Mouse (Mus musculus): ENCODE measurements at regions not wholly inside any gene's neighbourhood (a gene's known extent, or its start where the extent isn't known, plus 50 kb on each side); places are given as distances from the start of the nearest gene placed in this dataset.

GRCm38 (mm10) chr8:41921106-41921505, 504.2 kb upstream of the Frg1 start:
- Histone ChIP-seq H3K4me2 (ENCODE audit: low read depth, low read length) (no peak overlapping the region), H3K27ac (no peak overlapping the region), H3K4me1 (ENCODE audit: insufficient read depth, low read length) (no peaks in the 10 kb centered on the region), H3K27me3 (ENCODE audit: insufficient read depth, low read length) (no peaks in the 10 kb centered on the region), H3K9ac (replicated peaks; ENCODE audit: low read length) (no peak overlapping the region), H3K36me3 (ENCODE audit: insufficient read depth, low read length) (no peaks in the 10 kb centered on the region), H3K4me3 (ENCODE audit: low read length) (no peak overlapping the region), H3K9me3 (ENCODE audit: low read length) (no peaks in the 10 kb centered on the region)
- WGBS: 64% methylated on average over 7 of the region's 7 CpGs
- DNase-seq (ENCODE audit: low spot score): no peak
- no peak for TF ChIP-seq CTCF (IDR thresholded peaks at IDR 0.05; ENCODE audit: low read depth)
- no peak for ATAC-seq

GRCm38 (mm10) chr8:41920536-41920935, 503.7 kb upstream of the Frg1 start:
- Histone ChIP-seq H3K27ac (no peak overlapping the region), H3K4me1 (ENCODE audit: insufficient read depth, low read length) (no peaks in the 10 kb centered on the region), H3K9me3 (ENCODE audit: low read length) (no peaks in the 10 kb centered on the region), H3K27me3 (ENCODE audit: insufficient read depth, low read length) (no peaks in the 10 kb centered on the region), H3K9ac (replicated peaks; ENCODE audit: low read length) (no peak overlapping the region), H3K36me3 (ENCODE audit: insufficient read depth, low read length) (no peaks in the 10 kb centered on the region), H3K4me2 (ENCODE audit: low read depth, low read length) (no peak overlapping the region), H3K4me3 (ENCODE audit: low read length) (no peak overlapping the region)
- no peak for TF ChIP-seq CTCF (IDR thresholded peaks at IDR 0.05; ENCODE audit: low read depth)
- no peak for DNase-seq (ENCODE audit: low spot score)
- ATAC-seq: no peak
- 87% methylated on average over 3 of the region's 3 CpGs for WGBS

- WGBS: 19% methylated on average over 2 of the region's 2 CpGs
- Histone ChIP-seq H3K27me3 (ENCODE audit: insufficient read depth, low read length) (no peaks in the 10 kb centered on the region), H3K4me2 (ENCODE audit: low read depth, low read length) (no peak overlapping the region), H3K9ac (replicated peaks; ENCODE audit: low read length) (no peak overlapping the region), H3K36me3 (ENCODE audit: insufficient read depth, low read length) (no peaks in the 10 kb centered on the region), H3K27ac (no peak overlapping the region), H3K4me3 (ENCODE audit: low read length) (no peak overlapping the region), H3K9me3 (ENCODE audit: low read length) (no peaks in the 10 kb centered on the region), H3K4me1 (ENCODE audit: insufficient read depth, low read length) (no peaks in the 10 kb centered on the region)
- DNase-seq (ENCODE audit: low spot score): peak; percentile 4
- ATAC-seq: no peak
- TF ChIP-seq CTCF (IDR thresholded peaks at IDR 0.05; ENCODE audit: low read depth): no peak
Observed at GRCm38 (mm10) chr8:41878029-41878748, 461.3 kb upstream of the Frg1 start.

GRCm38 (mm10) chr8:41869681-41870356, 452.9 kb upstream of the Frg1 start:
- Histone ChIP-seq H3K4me1 (ENCODE audit: insufficient read depth, low read length) (no peaks in the 10 kb centered on the region), H3K36me3 (ENCODE audit: insufficient read depth, low read length) (no peaks in the 10 kb centered on the region), H3K4me3 (ENCODE audit: low read length) (no peak overlapping the region), H3K27me3 (ENCODE audit: insufficient read depth, low read length) (no peaks in the 10 kb centered on the region), H3K4me2 (ENCODE audit: low read depth, low read length) (no peak overlapping the region), H3K27ac (no peak overlapping the region), H3K9me3 (ENCODE audit: low read length) (no peaks in the 10 kb centered on the region), H3K9ac (replicated peaks; ENCODE audit: low read length) (no peak overlapping the region)
- DNase-seq (ENCODE audit: low spot score) (peak; percentile 17), ATAC-seq (no peak)
- TF ChIP-seq CTCF (IDR thresholded peaks at IDR 0.05; ENCODE audit: low read depth): no peak
- 41% methylated on average over 3 of the region's 3 CpGs for WGBS

GRCm38 (mm10) chr8:41860918-41861317, 444.0 kb upstream of the Frg1 start:
- Histone ChIP-seq H3K27ac (no peak overlapping the region), H3K27me3 (ENCODE audit: insufficient read depth, low read length) (no peaks in the 10 kb centered on the region), H3K4me1 (ENCODE audit: insufficient read depth, low read length) (no peaks in the 10 kb centered on the region), H3K4me2 (ENCODE audit: low read depth, low read length) (no peak overlapping the region), H3K9ac (replicated peaks; ENCODE audit: low read length) (no peak overlapping the region), H3K9me3 (ENCODE audit: low read length) (no peaks in the 10 kb centered on the region), H3K36me3 (ENCODE audit: insufficient read depth, low read length) (no peaks in the 10 kb centered on the region), H3K4me3 (ENCODE audit: low read length) (no peak overlapping the region)
- ATAC-seq (peak; percentile 56; the same call in 1 of the 2 replicates), DNase-seq (ENCODE audit: low spot score) (peak; percentile 47)
- no peak for TF ChIP-seq CTCF (IDR thresholded peaks at IDR 0.05; ENCODE audit: low read depth)
- WGBS: 46% methylated on average over 7 of the region's 7 CpGs

- no peak for ATAC-seq
Observed at GRCm38 (mm10) chr8:41831713-41832112, 414.8 kb upstream of the Frg1 start.

GRCm38 (mm10) chr8:41830407-41830806, 413.5 kb upstream of the Frg1 start:
- Histone ChIP-seq H3K27me3 (ENCODE audit: insufficient read depth, low read length) (no peaks in the 10 kb centered on the region), H3K27ac (no peak overlapping the region), H3K36me3 (ENCODE audit: insufficient read depth, low read length) (no peaks in the 10 kb centered on the region), H3K9ac (replicated peaks; ENCODE audit: low read length) (no peak overlapping the region), H3K9me3 (ENCODE audit: low read length) (no peaks in the 10 kb centered on the region), H3K4me1 (ENCODE audit: insufficient read depth, low read length) (no peaks in the 10 kb centered on the region), H3K4me3 (ENCODE audit: low read length) (no peak overlapping the region), H3K4me2 (ENCODE audit: low read depth, low read length) (no peak overlapping the region)
- ATAC-seq: no peak
- 54% methylated on average over 6 of the region's 6 CpGs for whole genome bisulfite sequencing
- no peak for DNase-seq (ENCODE audit: low spot score)
- TF ChIP-seq CTCF (IDR thresholded peaks at IDR 0.05; ENCODE audit: low read depth): no peak

More at GRCm38 (mm10) chr8:41831713-41832112, 414.8 kb upstream of the Frg1 start:
- Histone ChIP-seq H3K36me3 (ENCODE audit: insufficient read depth, low read length) (no peaks in the 10 kb centered on the region), H3K9ac (replicated peaks; ENCODE audit: low read length) (no peak overlapping the region), H3K9me3 (ENCODE audit: low read length) (no peaks in the 10 kb centered on the region), H3K4me2 (ENCODE audit: low read depth, low read length) (no peak overlapping the region), H3K4me3 (ENCODE audit: low read length) (no peak overlapping the region), H3K27ac (no peak overlapping the region), H3K27me3 (ENCODE audit: insufficient read depth, low read length) (no peaks in the 10 kb centered on the region), H3K4me1 (ENCODE audit: insufficient read depth, low read length) (no peaks in the 10 kb centered on the region)
- DNase-seq (ENCODE audit: low spot score): no peak
- WGBS: 81% methylated on average over 4 of the region's 4 CpGs
- no peak for TF ChIP-seq CTCF (IDR thresholded peaks at IDR 0.05; ENCODE audit: low read depth)

Measured in hindbrain, postnatal 0 days (tissue).